Mouse (Mus musculus) megakaryocyte, embryonic 14.5 days (primary cell): ENCODE data around the gene Ush2a.

ENCODE experiments used
- FLI1 ChIP-seq: IDR thresholded peaks from 2 replicates; pipeline ENCODE4 v1.6.1; 2012; ENCODE audit warnings: low read length, inconsistent platforms, mixed read lengths
- GATA1 ChIP-seq: IDR thresholded peaks from 3 replicates; pipeline ENCODE4 v1.6.1; 2012; ENCODE audit warnings: mixed read lengths, low read length, inconsistent platforms, borderline replicate concordance

- TF ChIP-seq GATA1 (no peak), FLI1 (no peak)
These were observed 466.8 kb downstream of the Ush2a start for GRCm38 (mm10) chr1:188728625-188729024.
